Mouse (Mus musculus): ENCODE data around the gene 2900026A02Rik.
A peak's percentile ranks its signal among the peaks of the same experiment; 100 is the strongest.

GRCm38 (mm10) chr5:113142486-113142885 lies 78.5 kb downstream of the 2900026A02Rik start:
- TF ChIP-seq CTCF (IDR thresholded peaks at IDR 0.05), result peak; percentile 48
- no peak for TF ChIP-seq POLR2A (IDR thresholded peaks at IDR 0.05; ENCODE audit: insufficient read depth, low read depth, low read length)

All from heart, adult 2 months (tissue).